Mouse (Mus musculus): ENCODE data around the gene Basp1.
"Not testable (repeated sequence)": the region's sequence is repeated elsewhere in the genome, so short reads cannot be mapped to it uniquely, and the experiment has no call there.

Gene Basp1

DNA sequence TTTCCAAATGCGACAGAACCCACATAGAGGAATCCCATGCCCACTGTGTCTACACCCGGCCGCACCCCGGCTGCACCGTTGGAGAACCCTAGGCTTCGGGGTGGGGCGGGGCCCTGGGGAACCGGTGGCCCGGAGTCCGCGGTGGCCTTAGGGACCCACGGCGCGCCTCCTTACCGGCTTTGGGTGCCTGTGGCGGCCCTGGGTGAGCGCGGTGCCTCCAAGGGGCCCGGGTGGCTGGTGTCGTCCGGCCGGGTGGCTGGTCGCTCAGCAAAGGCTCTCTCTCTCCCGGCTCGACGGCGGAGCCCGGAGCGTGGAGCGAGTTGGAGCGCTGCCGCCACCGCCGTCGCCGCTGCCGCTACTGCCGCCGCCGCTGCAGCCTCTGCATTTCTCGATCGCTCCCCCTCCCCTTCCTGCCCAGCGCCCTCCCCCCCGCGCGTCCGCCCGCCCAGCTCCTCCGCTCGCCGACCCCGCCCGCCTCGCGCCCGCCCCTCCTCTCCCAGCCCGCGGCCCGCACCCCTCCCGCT is at the start of gene Basp1:
Basp1 (minus strand) TSS at position 387 of the 524 bp plus-strand sequence.
- DNase-seq (ENCODE audit: extremely low spot score, low read depth, low spot score): no peak

DNA sequence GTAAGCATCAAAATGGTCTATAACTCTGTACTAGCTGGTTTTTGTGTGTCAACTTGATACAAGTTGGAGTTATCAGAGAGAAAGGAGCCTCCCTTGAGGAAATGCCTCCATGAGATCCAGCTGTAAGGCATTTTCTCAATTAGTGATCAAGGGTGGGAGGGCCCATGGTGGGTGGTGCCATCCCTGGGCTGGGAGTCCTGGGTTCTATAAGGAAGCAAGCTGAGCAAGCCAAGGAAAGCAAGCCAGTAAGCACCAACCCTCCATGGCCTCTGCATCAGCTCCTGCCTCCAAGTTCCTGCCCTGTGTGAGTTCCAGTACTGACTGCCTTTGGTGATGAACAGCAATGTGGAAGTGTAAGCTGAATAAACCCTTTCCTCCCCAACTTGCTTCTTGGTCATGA is 49.5 kb upstream of the Basp1 start:
- DNase-seq (ENCODE audit: extremely low spot score, low read depth, low spot score): not testable (repeated sequence)

DNA sequence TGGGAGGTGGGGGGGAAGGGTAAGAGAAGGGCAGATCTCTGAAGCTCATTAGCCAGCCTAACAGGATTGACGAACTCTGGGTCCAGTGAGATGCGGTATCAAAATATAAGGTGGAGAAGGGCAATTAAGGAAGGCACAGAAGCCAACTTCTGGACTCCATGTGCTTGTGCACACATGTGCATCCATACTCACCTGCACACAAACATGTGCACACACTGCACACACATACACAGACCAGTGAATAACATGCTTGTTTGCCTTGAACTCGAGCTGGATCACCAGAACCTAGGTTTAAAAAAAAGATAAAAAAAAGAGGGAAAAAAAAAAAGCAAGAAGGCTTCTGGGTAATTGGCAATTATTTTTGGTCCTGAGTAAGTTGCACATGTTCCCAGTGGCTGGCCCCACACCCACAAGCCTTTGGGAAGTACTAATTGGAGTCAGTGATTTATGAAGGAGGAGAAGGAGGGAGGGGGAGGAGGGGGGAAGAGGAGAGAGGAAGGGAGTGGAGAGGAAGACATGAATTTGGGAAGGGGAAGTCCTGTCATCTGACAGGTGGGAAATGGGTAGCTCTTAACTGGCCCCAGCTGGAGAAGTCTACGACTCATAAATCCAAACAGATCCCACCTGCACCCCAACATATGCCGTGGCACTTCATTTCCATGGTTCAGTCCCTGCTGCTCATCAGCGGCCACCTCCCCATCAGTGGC is 48.6 kb upstream of the Basp1 start:
- DNase-seq (ENCODE audit: extremely low spot score, low read depth, low spot score): peak; percentile 49

DNA sequence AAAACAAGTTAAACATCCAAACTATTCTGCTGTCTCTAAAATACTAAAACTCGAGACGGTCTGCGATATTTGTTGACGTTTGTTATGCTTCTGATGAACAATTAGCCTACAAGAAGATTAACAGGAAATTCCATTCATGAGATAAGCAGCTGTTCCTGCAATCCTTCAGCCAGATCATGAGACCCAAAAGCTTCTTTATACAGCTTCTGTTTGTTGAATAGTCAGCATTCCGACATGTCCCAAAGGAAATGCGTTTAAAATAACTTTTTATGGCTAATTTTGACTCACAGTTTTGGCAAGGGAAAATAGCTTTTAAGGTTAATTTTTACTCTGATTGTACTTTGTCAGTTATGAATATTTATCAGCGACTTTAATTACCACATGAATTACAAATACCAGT is 46.3 kb upstream of the Basp1 start:
- no peak for DNase-seq (ENCODE audit: extremely low spot score, low read depth, low spot score)

DNA sequence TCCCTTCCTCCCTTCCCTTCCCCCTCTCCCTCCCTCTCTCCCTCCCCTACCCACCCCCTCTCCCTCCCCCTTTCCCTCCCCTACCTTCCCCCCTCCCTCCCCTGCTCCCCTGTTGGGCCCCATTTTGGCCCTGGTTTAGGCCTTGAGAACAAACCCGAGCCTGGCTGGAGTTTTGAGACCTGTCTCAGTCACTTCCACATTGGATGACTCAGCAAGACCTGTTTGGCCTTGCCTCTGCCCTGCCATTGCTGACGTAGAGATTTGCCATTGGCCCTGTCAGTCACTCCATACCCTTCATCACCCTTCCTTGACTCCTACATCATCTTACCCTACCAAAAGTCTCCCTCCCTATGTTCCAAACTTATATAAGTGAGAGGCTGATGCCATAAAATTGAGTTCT is 43.9 kb upstream of the Basp1 start:
- no peak for DNase-seq (ENCODE audit: extremely low spot score, low read depth, low spot score)

DNA sequence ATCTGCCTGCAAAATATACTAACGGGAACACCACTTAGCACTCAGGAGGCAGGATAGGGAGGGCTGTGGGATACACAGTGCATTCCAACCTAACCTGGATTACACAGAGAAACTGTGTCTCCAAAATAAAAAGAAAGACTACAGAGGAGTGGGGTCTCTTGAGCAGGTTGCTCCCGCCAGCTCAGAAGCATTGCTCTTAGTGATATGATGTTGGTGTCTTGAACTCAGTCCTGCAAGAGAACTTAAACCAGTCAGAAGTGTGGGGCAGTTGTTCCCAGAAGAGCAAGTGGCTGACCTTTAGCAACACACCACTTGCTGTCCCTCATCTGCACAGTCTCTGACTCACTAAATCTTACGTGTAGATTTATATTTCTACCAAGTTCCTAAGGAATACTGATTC is 40.0 kb upstream of the Basp1 start:
- DNase-seq (ENCODE audit: extremely low spot score, low read depth, low spot score): no peak

DNA sequence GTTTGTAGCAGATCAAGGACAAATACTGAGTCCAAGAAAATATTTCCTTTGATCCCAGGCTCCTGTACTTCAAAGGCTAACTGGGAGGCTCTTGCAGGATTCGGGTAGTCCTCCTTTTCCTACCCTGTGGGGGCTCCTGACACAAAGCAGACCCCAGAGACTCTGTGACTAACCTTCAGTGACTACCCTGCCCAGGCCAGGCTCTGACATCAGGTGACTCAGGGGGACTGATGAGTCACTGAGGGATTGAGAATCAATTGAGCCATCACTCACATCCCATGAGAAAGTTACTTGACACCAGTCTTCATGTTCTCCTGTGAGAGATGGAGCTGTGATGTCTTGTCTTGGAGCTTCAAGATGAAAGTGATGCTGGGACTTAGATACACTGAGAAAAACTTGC is 35.8 kb upstream of the Basp1 start:
- DNase-seq (ENCODE audit: extremely low spot score, low read depth, low spot score): no peak

DNA sequence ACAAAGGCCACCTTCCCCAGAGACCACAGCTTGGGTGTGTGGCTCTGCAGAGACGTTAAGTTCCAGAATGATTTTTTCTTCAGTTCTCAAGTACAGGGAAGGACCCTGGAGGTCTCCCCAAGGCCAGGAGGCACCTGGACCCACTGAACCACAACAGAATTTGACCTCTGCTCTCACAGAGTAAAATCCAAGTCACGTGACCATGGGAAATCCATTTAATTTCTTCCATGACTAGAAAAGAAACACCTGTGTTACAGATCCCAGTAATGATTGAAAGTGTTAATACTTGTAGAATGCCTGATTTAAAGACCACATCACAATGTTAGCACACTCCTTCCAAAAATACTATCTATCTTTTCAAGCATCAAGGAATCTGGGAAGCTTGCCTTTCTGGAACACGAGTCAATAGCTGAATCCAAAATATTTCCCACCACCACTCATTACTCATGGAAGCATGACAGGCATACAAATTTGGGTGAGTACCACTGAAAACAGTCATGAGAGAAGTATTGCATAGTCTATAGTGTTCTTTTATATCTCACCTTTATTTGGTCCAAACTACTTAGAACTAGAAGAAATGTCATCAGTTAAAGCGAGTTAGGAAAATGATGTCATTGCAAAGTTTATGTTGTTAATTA is 35.3 kb upstream of the Basp1 start:
- no peak for DNase-seq (ENCODE audit: extremely low spot score, low read depth, low spot score)

DNA sequence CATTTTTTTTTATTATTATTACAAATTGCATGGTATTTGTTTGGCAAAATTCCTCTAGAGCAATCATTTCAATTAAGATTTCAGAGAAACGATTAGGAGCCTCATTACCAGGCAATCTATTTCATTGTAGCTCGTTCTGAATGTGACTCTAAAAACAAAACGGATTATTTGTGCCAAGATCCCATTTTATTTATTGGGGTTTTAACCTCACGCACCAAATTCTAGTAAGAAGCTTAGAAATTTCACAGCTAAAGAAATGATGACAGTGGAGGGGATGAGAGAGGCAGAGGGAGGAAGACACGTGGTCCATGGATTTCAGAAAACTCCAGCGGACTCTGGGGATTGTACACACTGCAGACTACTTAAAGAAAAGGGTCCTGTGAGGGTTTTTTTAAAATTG is 33.6 kb upstream of the Basp1 start:
- no peak for DNase-seq (ENCODE audit: extremely low spot score, low read depth, low spot score)

DNA sequence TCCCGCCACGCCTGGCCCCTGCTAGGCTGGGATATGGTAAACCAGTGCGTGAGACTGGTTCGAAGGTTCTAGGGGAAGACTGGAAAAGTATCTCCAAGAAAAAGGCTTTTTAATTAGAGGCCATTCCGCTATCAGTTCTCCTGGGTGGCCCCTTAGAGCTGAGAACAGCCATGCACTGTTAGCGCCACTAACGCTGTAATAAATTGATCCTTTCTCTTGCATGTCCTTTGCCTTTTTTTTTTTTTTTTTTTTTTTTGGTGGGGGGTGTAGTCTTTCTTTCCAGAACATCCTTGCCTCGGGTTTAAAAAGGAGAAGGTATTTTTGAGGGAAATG is 32.6 kb upstream of the Basp1 start:
- DNase-seq (ENCODE audit: extremely low spot score, low read depth, low spot score): no peak

DNA sequence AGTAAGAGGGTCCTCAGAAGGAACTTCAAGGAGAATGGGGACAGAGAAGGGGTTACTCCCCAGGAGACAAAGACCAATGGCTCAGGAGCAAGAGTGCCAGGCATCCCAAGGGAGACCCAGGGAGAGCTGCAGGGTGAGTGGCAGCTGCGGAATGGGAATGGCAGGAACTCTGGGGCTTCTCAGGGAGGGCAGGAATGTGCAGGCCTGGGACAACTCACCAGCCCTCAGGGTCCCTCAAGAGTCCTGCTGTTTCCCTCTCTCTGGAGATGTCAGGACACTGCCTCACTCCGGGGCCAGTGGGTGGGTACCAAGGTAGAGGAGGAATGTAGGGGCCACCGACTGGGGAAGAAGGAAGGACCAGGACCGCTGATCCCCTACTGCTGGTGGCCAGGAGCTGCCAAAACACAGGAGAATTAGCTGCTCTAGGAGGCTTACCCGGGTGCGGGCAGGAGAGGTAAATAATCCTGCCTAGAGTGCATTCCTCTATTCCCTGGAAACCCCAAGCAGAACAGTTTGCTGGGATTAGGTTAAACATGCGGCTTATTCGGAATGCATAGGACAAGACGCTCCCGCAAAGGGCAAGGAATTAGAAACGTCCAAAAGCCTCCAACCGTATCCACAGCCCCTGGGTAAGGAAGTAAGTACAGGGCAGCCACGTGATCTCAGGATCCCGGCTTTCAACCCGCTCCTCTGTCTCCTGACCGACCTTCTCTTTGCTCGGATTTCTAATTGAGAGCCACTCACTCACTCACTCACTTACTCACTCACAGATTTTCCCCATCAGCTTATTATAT is 32.0 kb upstream of the Basp1 start:
- no peak for DNase-seq (ENCODE audit: extremely low spot score, low read depth, low spot score)

DNA sequence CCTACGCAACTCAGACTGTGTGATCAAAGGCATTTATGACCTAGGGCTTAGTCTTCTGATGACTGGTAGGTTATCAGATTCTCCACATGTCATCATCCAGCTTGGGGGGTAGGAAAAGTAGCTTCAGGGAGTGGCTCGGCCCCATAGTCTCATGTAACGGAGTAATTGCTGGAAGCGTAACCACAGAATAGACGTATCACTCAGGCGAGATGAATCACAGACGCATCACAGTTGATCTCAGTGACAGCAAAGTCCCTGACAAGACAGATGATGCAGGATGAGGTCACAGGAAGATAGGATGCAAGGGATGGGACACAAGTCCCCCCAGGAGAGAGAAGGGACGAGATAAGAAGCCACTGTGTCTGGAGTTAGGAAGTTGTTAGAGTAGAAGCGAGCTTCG is 30.6 kb upstream of the Basp1 start:
- no peak for DNase-seq (ENCODE audit: extremely low spot score, low read depth, low spot score)

DNA sequence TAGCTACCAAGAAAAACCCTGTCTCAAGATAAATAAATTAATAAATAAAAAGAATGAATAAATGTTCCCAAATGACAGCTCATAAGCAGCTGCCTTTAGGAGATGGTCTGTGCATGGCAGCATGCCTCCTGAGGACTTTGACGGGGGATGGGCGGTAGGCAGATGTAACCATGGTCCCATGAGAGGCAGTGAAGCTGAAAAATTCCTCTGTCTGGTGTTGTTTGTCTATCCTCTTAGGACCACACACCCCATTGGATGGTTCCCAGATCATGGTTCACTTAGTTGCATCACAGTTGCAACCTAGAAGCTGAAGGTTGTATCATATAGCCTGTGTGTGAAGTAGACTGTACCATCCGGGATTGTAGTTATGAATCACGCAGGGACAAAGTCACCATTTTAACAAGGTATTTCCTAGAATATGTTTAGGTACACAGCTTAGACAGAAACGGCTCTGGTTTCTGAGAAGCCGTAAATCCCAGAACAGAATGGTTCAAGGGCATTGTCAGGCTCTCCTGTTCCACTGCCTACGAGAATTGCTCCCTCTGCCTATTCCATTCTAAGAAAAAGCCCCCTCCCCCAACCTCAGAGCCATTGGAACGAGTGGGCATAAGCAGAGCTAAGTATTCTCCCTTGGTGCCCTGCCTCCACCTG is 29.7 kb upstream of the Basp1 start:
- no peak for DNase-seq (ENCODE audit: extremely low spot score, low read depth, low spot score)

DNA sequence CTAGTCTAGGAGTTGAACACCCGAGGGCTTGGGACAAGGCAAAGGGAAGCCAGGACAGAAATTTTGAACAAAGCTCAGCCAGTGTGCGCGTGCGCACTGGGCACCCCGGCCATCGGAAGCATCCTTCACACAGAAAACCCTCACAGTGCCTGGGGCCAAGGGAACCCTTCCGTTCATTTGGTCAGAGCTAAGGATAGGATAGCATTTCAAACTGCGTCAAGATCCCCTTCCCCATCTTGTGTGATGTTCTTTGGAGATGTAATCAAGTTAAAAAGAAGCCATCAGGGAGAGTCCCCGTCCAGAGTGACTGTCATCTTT is 28.3 kb upstream of the Basp1 start:
- no peak for DNase-seq (ENCODE audit: extremely low spot score, low read depth, low spot score)

DNA sequence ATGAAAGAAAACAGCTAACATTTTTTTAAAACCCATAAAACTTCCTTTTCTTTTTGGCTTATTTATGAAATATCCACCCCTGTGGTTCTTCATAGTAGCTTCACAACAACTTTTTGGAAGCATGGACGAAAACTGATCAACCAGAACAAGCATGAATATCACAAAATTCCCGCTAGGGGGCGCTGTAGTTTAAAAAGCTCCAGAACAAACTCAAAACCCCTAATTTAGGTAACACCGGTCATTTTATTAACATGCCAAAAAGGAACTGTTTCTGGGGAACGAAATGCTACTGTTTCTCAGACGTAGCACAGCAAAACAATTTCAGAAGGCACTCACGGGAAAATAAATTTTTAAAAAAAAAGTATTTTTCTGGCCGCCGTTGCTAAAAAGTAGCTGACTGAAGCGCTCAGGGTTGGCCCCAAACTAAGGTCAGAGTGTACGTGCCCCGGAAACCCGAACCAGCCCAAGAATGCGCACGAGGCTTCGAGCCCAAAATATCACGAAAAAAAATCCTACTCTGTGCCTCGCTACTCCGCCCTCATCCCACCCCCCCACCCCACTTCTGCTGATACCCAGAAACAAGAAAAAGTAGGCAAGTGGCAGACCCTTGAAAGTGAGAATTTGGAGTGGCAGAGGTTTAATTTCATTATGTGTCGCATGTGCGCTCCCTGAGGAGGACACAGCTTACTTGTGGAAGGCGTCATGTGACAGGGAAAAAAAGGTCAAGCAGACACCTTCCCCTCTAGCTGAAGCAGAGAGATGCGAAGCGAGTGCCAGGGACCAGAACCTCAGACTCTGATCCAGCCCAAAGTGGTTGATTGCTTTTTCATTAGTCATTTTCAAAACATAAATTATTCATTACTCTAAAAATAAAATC is 27.7 kb upstream of the Basp1 start:
- peak; percentile 85 for DNase-seq (ENCODE audit: extremely low spot score, low read depth, low spot score)

DNA sequence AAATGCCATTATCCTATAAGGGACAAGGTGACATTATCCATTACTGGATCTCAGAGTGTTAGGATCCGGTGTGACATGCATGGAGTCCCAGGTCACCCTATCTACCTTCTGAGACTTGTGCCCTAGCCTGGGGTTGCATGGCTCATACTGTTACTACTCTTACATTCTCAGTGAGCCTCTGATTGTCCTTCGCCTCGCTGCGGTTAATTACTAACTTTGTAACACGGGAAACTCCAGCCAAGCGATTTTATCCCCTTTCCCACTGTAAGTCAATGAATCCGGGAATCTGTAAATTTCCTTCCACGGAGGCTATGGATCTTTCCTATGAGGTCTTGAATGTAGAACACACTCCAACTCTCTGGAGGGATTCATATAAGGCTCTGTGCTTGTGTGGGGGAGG is 26.8 kb upstream of the Basp1 start:
- DNase-seq (ENCODE audit: extremely low spot score, low read depth, low spot score): no peak

DNA sequence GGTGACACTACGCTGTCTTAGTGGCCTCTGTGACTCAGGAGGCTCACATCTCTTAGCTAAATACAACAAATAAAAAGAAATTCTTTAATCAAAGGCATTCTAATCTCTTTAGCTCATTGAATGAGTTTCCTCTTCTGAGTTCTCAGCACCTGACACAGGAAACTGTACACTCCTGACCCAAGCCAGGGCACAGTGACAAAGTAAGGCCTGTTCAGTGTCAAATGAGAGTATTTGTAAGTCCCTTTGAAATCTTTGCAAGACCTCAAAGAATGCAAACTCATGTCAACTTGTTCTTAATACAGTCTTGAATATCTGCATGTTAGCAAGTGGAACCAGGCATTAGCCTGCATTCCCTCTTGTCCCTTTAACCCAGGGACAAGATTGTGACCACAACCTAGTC is 18.8 kb upstream of the Basp1 start:
- no peak for DNase-seq (ENCODE audit: extremely low spot score, low read depth, low spot score)

DNA sequence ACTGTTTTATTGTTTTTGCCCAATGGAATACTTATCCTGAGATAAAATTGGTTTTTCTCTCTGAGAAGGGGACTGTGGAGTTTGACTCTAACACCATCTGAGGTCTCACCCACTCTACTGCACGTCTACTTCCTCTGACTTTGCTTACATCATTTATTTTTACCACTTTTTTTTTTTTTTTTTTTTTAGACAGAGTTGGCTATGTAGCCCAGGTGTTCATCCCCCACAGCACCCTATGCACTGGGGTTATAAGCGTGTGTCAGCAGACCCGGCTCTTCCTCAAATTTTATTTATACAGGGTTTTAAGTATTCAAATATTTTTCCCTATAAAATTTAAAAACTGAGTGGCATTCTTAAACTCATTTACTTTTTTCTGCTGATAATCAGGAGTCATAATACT is 16.6 kb upstream of the Basp1 start:
- DNase-seq (ENCODE audit: extremely low spot score, low read depth, low spot score): no peak

DNA sequence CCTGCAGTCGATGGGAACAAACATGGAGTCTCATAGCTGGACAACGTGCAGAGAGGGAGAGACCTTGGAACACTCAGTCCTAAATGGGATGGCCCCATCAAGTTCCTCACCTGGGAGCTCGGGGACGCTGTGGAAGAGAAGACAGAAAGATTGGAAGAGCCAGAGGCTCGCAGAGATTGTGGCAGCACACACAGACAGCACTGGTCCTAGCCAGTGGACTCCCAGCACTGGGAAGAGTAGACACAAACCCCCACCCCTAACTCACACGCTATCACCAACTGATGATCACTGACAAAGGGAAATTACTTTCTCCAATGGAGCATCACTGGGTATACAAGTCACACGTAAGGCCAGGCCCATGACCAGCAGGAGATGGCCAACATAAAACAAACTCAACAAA is 15.4 kb upstream of the Basp1 start:
- DNase-seq (ENCODE audit: extremely low spot score, low read depth, low spot score): no peak

DNA sequence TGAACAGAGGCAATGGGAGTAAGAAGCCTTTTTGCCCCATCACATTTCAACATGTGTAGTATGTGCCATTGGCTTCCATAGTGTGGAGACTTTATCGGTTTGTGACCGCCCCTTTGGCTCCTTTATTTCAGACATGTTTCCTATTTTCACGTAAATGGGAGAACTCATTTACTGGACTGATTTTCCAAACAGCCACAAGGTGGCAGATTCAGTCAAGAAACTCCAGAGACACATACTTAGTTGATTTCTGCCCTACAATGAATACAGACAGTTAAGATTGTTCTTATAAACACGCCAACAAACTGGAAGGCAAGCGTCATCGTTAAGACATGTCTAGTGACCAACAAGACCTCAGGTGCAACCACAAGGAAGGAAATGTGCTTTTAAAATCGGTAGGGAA is 15.0 kb upstream of the Basp1 start:
- DNase-seq (ENCODE audit: extremely low spot score, low read depth, low spot score): no peak

DNA sequence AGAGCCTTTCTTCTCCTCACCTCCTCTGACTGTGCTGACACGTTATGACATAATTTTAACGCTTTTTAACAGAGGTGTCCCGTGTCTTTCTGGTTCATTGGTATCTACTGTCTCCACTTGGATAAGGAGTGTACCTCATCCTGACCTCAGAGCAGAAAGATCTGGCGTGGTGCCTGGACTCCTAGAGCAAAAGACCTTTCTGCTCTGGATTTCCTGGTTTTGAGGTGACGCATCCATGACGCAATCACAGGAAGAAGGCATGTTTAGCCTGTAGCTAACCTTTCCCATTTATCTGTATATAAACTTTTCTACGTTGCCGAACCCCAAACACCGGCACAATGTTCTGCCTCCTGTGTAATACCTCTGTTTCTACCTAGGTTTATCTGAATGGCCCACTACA is 6.7 kb upstream of the Basp1 start:
- no peak for DNase-seq (ENCODE audit: extremely low spot score, low read depth, low spot score)

Measured in hindlimb bud, embryonic 11.5 days (tissue).